Mouse (Mus musculus) effector memory CD4-positive, alpha-beta T cell, adult 7 months (primary cell): ENCODE measurements around the gene Gm27027. TPM values are rescaled to one million over a fixed set of nuclear protein-coding genes. Genes with fewer than 3 reads are reported as not detected.

Experiments
- polyA plus RNA-seq: library from polyadenylated mRNA; unstranded; fragments of 100-300 nt; shearing (Covaris generic); gene quantifications from one replicate; pipeline ENCODE4 v1.2.1, GENCODE M21; 2017

The Gm27027 gene
- not detected for polyA plus RNA-seq

DNA sequence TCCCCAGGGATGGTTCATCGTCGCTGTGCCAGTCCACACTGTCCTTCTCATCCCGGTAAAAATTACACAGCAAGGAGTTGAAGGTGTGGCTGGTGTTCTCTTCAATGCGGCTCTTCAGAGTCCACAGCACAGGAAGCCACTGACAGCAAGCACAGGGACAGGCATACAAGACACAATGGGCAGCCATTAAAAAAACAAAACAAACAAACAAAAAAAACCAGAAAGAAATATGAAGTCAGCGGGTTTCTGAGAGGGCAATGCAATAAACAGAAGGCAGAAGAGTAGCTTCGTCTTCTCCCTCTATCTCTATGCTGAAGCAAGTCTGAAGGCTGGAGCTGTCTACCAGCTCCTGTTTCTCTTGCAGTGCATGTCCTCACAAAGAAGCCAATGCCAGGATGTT is at the start of gene Gm27027:
TSS of gene Gm27027 (minus strand) at position 101 of the 400 bp plus-strand sequence.

DNA sequence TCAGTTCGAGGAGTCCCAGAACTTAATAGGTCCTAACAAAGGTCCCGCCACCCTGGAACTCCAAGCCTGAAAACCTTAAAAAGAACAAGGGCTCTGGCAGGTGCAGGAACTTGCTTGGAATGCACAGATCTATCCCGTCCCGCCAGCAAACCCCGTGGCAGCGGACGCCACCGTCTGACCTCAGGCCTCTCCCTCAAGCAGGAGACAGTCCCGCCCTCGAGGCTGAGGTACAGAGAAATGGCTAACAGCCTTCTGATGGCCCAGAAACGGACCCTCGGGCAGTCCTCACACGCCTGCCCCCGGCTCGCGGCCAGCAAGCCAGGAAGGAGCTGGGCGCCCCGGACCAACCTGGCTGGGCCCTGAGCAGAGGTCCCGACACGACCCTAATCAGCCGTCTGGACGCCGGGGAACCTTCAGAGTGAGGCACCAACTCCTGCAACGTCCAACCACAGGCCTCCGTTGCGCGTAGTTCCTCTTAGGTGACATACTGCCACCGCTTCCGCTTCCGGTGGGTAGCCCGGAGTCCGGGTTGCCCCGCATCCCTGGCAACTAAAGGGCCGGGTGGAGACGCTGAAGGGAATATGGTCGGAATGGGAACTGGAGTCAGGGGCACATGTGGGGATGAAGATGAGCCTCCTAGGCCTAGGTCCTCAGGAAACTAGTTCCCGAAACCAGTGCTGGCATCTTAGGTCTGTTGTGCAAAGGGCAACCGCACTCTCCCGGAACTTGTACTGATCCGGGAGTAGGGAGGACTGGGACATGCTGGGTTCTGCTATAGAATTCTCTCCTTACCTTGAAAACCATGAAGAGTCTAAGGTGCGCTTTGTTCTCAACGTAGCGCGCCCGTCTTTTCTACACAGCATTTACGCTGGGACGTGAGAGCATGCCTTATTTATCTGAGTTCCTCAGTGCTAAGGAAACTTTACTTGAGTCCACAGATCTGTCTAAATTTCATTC is 14.5 kb upstream of the Gm27027 start, which contains the start of gene Alkbh3:
TSS of gene Alkbh3 (minus strand) at position 473 of the 957 bp plus-strand sequence.

DNA sequence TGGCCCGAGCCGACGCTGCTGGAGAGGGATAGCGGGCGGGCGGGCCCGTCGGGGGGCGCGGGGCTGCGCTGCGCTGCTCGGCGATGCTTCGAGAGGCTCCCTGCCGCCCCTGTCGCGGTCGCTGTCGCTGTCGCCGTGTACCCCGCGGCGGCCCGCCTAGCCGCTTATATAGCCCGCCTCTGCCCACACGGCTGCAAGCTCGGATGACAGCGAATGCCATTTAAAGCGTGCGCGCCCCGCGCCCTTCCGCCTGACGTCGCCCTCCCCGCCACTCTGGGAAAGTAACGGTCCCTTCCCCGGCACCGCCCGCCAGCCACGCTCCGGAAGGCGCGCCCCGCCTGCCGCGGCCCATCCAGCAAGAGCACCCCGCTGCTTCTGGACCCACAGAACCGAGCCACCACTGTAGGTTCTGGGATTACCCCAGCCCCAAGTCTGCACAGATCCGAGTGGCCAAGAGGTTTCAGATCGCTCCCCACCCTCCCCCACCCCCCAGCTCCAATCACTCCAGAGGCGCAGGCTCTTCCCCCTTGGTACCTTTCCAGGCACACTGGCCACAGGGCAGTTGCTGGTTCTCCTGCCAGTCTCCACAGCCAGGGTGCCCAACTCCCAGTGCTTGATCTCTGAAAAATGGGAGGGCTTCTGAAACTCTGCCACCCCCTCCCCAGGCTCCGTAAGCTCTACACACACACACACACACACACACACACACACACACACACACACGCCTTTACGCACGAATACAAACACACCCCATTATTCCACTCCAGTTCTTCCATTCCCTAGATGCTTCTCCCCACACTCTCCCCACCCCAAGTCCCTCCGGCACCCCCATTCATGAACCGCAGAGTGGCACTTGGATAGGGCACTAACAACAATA is 39.0 kb downstream of the Gm27027 start, which contains the start of gene Gm13889:
TSS of gene Gm13889 (minus strand) at position 294 of the 877 bp plus-strand sequence.

Other genes starting within 250 kb of the Gm27027 start
- 52.4 TPM for gene Ext2, start 173.8 kb downstream of the Gm27027 start, polyA plus RNA-seq
- gene Accs, start 146.4 kb downstream of the Gm27027 start, polyA plus RNA-seq: 6.4 TPM
- gene Accsl, start 127.2 kb downstream of the Gm27027 start, polyA plus RNA-seq: not detected
- gene Gm13889, start 39.2 kb downstream of the Gm27027 start, polyA plus RNA-seq: not detected
- 56.5 TPM for gene Alkbh3, start 14.5 kb upstream of the Gm27027 start, polyA plus RNA-seq
- gene Hsd17b12, start 161.6 kb upstream of the Gm27027 start, polyA plus RNA-seq: 40.4 TPM